Mouse (Mus musculus) cerebellum, postnatal 25 days (tissue): ENCODE data around the gene Bid.

Experiments
- DNase-seq, 2 experiments: peaks; one replicate each; pipeline ENCODE4 v3.0.0; 2021; ENCODE audit warnings: mixed read lengths in 2 of 2

Gene Bid

DNA sequence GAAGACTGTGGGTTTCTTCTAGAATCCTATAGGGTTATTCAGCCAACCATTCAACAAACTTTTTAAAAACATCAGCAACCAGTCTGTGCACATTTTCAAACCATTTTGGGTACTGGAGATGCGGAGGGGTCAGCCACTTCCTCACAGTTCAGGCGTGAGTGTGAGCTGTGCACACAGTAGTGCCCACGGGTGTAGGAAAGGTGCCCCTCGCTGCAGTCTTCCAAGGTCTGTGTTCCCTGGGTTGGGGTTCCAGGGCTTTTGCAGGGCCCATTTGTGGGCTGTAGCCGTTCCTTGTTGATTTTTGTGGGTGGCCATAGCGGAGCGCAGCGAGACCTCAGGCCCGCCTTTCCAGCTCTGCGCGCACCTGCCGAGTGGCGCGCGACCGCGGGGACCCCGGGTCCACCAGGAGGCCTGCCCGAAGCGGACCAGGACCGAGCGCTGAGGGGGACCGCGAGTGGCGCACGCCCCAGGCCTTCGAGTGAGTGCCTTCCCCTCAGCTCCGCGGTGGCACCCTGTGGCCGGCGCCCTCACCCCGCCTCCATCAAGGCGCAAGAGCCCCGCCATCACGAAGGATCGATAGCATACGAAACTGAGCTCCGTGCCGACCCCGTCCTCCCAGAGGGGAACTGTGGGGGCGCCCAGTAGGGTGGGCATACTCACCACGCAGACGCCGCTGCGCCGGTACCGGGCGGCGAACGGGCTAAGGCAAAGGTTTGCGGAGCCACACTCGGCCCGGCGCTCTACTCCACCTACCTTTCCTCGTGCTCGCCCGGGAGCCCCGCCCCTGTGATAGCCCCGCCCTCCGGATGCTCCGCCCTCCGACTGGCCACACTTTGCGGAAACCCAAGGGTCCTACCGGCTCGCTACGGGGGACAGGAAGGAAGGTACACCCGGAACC lies at the start of gene Bid:
Gene Bid (minus strand): TSS at position 780 of the 898 bp plus-strand sequence.
- DNase-seq, result peak; percentile 70 to 82

DNA sequence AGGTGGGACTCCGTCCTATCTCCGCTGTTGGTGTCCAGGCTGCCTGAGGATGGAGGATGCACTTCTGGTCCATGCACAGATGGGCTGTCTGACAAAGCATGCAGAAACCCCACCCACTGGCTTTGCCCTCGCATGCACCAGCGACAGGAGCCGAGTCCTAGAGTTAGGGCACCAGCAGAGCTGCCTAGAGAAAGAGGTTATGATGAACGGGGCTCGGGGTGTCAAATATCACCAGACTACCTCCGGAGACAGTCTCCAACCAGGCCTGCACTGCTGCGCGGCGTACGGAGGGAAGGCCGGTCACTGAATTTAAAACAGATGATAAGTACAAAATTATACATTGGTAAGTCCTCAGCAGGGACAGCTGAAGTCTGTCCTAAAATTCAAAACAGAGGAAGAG lies 49.2 kb upstream of the Bid start:
- no peak for DNase-seq

DNA sequence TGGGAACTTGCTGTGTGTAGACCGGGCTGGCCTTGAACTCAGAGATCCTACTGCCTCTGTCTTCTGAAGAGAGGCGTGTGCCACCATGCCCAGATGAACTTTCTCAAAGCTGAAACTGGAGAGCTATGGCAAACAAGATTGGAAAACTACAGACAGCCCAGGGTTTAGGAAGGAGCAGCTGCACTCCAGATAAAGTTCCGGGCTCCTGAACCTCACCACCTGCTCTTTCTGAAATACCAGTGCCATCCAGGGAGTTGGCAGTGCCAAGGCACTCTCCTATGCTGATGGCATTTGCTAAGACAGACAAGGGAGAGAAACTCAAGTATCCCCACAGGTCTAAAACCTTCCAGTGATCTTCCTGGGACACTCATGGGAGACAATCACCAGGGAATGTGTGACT lies 47.5 kb upstream of the Bid start:
- DNase-seq, result peak in 1 of 2 experiments; percentile 43

DNA sequence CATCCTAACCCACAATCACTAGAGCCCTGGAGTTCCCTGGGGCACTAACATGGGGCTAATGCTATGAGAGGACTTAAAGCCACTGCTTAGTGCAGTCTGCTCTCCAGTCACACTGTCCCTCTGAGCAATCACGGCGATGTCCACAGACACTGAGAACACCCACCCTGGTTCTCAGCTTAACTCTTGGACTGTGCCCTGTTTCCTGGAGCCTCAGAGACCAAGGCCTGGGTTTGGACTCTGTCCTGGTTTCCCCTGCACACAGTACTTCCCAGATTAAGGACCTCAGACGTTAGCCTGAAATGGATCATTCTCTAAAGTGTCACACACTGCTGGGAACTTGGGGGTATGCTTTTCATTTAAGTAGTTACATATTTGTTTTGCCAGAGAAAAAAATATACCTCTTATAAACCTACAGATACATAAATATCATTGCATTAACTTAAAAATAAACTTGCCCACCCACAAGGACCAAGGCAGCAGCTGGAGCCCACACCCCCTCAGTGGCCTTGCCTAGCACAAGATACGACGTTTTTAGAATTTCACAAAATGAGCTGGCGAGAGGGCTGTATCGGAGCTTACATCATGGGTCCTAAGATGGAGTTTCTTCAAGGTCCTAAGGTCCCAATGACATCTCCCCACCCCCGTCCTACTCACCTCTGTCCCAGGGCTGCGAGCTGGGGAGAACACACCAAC lies 43.8 kb upstream of the Bid start:
- no peak for DNase-seq

DNA sequence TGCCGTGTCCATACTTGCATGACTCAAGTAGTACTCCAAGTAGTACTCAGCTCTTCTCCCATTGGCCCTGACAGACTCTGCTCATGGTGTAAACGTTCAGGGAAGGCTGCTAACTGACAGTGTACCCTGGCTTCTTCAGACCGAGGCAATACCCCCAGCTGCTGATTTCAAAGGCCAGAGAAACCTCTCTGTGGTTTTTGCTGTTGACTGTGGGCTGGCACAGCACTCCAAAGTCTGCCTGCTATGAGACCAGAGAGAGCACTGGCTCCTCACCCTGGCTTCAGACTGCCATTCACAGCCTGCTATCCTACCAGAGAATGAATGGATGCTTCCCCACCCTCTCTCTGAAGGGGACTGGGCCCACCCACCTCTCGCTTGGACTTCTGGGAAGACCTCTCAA lies 40.7 kb upstream of the Bid start:
- no peak for DNase-seq

DNA sequence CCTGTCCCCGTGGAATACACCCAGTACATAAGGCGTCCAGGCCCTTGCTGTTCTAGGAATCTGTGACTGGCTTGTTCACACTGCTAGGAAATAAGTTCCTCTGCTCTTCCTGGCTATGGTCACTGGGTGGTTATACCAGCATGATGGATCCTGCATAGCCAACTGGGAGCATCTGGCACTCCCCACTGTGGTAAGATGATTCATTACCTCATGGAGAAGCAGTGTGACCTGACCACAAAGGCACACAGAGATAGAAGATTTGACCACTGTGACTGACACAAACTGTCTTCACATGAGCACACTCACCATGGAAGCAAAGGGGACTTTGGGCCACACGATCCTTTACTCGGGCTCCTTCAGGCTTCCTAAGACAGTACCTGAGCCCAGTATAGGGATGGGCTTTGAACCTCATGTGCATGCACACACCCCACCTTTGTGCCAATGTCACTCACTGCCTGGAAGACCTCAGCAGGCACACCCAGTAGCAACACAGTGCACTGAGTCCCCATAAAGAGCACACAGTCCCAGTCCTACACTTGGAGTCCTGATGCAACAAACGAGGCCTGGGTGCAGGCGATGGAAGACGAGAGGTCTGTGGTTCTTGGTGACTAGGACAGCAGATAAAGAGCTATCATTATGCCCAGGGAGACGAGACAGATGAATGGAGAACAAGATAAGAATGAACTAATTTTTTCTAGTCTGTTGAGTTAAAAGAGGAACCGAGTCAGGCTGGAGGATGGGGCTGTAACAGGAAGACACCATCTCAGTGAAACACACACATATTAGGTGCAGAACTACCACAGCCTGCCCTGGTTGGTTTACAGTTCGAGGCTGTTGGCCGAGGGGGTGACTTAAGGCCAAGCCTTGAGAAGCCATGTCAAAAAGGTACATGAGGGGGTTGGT lies 39.9 kb upstream of the Bid start:
- no peak for DNase-seq

DNA sequence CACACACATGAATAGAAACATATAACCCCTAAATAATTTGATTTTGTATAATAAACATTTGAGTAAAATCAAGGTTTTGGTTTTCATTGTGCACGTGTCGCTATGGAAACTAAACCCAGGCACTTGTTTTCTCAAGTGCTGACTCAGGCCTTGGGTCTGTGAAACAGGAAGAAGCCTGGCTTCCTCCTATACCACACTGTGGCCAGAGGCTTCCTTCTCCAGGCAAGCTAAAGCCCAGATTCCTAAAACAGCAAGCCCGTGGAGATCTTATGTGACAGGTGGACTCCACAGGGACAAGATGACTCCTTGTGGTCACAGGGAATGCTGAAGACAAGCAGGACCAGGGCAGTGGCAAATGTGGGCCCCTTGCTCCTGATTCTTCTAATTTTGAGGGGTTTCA lies 38.6 kb upstream of the Bid start:
- DNase-seq, result no peak

DNA sequence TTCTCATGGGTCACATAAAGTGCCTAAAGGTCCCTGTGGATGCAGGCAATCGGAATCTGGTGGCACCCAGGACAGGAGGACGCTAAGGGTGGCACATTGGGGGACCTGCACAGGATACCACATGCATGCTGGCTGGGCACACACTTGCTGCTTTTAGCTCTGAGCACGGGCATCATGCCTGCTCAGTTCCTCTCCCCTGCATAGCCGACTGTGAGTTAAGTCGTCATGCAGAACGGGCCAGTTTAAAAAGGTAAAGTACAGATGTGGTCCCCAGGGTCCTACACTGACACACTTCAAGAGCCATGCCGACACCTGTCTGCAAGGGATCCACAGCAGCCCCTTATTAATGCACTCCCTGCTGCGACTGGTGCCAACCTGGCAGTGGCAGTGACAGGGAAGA lies 37.6 kb upstream of the Bid start:
- no peak for DNase-seq

DNA sequence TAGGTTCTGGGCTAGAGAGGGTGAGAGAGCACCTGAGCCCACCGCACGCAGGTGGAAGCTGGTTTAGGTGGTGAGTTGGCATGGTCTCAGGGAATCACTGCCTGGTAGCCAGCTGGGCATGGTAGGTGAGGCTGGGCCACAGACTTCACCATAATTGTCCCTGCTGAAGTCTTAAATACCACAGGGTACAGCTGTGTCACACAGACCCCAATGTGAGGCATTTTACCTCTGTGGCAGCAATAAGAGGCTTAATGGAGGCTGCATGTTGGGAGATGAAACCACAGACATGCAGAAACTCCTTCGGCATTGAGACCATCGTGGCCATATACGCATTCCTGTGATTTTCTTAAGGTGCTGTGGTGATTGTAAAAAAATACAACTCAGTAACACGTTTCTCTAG lies 35.8 kb upstream of the Bid start:
- no peak for DNase-seq

DNA sequence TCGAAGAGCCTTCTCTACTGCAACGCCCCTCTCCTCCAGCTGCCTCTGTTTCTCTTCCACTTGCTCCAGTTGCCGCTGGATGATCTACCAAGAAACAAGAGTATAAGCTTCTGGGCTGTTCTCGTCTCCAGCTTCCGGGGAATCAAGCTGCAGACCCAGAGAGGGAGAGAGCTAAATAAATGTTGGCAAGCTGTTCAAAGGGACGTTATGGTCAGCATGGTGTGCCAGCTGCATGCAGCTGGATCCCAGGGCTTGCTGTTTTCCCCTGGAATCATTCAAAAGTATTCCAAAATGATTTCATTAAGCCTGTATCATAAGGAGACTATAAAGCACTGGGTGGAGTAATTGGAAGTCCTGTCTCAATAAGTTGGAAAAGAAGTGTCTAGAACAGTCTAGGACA lies 34.7 kb upstream of the Bid start:
- no peak for DNase-seq

DNA sequence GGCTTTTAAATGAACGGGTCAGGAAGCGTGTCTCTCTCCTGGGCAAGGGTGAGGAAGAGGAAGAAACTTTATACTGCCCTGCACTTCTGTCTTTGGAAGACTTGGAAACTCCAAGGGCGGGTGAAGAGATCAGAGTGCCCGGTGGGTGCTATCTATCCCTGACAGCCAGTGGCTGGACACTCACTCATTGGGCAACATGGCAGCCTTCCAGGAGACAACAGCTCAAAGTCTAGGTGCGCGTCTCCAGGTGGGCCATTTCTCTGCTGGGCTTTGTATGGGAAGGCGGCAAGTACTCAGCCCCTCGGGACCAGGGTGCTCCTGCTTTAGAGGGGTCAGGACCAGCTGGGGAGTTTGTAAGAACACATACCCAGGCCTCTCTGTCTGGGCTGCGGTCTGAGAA lies 28.9 kb upstream of the Bid start:
- DNase-seq, result no peak

DNA sequence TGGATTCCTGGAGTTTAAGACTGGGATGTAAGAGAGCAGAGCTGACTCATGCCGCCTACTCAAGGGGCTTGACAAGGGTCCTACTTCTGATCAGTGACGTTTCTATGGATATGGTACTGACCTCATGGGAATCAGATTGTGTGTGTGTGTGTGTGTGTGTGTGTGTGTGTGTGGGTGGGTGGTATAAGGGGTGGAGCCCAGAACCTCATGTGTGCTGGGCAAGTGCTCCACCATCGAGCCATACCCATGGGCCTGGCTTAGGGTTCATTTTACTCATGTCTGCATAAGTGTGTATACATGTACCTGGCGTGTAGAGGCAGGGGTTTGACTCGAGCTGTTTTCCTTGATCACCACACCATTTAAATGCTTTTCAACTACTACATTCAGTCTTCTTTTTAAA lies 27.3 kb upstream of the Bid start:
- no peak for DNase-seq

DNA sequence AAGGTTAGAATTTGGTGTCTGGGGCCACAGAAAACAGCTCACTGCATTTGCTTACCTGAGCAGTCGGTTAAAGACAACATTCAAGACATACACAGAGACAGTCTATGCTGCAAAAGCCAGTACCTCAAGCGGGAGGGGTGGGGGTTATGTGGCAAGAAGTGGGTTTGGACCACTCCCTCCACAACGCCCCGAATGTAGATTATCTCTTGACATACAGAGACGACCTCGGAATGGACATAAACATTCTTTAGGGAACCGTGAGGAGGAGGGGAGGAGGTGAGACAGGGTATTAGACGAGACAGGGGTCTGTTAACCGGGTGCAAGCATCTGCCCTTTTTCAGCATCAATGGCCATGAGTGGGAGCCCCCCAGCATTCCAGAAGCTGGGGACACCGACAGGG lies 26.9 kb upstream of the Bid start:
- DNase-seq, result no peak

DNA sequence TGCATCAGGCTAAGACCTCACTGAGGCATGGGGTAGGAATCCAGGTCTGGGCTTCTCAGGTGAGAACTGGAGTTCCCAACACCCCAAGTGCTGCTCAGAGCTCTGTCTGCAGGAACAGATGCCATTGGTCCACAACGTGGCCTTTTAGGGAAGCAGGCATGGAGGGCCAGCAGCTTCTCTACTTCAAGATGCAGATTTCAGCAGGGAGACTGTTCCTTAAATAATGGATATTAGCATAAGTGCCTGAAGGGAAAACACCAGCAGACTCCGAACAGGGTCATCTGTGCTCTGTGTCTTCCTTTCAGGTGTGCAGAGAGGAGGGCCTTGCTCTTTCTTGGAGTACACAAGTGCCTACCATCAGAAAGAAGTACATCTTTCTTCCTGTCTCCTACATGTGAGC lies 26.4 kb upstream of the Bid start:
- no peak for DNase-seq

DNA sequence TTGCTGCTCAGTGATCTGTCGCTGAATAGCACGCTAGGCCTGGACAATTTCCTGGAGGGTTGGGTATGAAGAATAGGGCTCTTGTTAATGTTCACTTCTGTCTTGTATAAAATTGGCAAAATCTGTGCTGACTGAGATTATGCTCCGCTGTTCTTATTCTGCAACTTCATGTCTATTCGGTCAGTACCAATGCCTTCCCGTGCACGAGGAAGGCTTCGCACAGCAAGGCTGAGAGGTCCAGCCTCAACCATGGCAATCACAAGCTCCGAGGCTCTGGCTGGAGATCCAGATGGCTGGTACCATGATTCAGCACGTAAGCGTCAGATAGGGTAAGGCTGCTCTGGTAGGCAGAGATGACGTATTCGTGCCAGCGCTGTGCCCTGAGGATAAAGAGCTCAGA lies 24.9 kb upstream of the Bid start:
- DNase-seq, result no peak

DNA sequence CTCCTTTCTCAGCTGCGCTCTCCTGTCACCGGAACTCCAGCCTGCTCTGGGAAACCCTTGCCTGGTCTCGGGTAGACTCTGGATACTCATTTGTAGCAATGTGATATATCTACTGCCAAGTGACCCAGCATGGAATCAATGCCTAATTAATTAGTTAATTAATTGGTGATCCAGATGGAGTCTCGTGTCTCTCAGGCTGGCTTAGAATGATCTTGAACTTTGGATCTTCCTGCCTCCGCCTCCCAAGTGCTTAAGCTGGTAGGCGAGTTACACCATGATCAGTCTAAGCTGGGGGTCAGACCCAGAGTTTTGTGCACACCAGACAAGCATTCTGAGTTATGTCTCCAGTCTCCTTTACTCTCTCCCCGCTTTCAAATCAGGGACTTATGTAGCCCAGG lies 24.4 kb upstream of the Bid start:
- DNase-seq, result no peak

DNA sequence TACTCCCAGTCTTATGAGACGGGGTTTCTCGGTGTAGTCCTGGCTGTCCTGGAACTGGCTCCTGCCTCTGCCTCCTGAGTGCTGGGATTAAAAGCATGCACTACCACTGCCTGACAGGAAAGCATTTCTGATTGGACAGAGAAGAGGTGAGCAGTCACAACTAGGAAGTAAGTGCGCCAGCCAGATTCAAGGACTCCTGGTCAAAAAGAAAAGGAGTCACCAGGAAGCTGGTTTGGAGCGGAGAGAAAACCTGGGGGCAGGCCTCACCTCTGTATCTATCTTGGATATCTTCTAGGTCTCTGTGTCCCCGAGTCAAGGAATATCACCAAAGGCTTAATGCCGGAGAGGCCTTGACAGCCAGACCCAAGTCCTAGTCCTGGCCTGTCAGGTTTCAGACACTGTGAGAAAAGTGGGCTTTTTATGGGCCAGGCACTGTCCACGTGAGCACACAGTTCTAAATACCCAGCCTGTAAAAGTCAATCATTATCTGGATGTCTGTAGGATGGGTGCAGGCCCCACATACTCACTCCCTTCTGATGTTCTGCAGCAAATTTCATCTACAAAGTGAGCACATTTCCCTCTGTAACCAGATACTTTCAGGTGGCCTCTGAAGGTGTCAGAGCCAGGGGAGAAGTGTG lies 23.9 kb upstream of the Bid start:
- no peak for DNase-seq

DNA sequence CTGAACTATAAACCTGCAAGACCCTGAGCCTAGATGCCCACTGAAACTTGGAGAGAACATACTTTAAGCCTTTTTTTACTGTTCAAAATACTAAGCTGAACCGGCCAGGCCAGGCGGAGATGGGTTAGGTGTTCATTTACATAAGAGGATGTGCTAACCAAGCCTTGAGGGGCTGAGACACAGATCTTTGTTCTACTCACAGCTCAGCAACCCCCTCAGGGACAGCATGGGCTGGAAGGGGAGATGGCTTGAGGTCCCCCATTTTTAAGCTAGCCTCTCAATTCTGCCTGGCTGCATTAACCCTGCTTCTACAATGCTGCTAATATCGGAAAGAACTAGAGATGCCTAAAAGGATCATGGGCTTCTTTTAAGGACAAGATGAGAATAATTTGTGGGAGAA lies 23.1 kb upstream of the Bid start:
- no peak for DNase-seq

DNA sequence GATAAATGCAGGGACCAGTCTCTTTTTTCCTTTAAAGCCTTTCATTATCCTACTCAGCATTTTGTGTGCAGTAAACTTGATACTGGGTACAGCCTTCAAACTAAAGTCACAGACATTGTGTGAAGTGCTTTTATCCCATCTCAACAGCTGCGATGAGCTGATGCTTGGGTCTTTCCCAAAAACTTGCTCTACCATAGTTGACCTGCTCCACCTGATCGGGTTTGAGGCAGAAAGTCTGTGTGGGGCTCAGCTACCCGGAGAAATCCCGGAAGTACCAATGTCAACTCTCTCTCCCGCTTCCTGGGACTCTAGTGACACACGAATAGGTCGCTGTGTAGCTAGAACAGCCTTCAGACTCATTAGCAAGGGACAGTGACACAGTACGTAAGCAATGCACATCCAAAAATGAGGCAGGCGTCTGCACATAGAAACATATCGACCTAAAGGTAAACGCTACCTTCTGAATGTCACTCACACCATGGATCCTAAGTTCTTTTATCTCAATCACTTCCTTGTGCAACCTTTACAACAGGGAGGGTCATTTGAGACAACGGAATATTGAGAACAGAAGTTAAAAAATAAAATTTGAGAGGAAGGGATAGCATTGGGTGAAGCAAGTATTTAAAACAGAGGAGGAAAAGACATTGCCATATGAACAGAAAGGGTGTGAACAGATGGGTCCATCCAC lies 22.3 kb upstream of the Bid start:
- DNase-seq, result no peak

DNA sequence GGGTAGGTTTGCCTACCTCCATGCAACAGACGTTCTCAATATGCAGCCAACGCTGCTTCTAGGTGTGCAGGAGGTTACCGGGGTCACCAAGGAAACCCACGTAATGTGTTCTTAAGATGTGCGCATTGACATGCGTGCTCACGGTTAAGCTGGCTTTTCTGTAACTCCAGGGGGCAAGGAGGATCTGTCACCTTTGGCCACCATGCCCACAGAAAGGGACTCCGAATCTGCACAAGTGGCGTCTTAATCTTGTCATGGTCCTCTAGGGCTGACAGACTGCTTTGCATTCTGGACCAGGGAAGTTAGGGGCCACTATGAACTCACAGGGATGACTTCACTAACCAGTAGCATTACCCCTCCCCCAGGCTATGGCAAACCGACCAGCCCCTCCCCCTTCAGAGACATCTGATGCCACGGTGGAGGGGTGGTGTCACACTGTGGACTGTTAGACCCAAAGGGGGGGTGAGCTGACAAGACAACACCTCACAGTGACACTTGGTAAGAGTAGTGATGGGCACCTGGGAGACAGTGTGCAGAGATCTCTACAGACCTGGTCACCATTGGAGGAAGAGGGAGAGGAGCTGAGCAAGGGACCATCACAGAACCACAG lies 21.5 kb upstream of the Bid start:
- DNase-seq, result no peak

DNA sequence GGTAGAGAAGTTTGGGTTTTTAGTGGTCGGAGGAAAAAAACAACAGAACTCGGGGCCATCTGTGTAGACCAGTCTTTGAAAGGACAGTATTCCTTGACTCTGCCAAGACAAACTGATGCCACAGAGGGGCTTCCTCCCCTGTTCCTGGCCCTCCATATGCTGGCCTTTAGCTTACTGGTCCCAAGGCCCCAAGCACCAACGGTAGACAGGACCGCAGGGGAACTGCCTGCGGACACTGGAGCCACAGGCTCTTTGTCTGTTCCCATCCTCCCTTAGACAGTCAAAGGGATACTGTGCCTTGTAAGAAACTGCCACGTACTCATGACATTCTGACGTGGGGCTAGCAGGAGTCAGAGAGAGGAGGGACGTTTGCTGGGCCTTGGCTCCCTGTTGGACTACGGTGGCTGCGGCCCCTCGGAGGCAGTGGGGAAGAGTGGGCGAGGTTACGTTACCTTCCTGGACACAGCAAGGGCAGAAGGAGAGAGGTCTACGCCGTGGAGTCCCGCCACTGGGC lies 20.5 kb upstream of the Bid start:
- DNase-seq, result no peak

DNA sequence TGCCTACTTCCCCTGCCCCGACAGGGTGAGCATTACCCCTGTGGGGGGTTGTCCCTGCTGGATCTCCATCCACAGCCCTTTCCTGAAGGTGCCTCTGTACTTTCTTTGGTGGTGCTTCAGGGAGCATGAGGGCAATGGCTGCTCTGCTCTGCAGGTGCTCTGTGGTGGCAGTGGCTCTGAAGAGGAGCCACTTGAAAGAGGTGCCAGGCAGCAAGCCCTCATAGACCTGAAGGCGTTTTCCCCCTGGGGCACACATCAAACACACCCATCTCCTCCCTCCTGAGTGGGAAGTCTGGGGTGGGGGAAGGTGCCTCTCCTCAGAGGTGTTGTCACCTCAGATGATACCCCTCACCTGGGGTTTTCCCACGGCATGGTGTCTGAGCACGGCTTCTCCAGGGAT lies 17.5 kb upstream of the Bid start:
- no peak for DNase-seq
